Mouse (Mus musculus) ovary, postnatal 10 days (tissue): Measurements from ENCODE around the gene Tprg.

Source experiments
- DNase-seq: peaks from one replicate; pipeline ENCODE4 v3.0.0; 2022; ENCODE audit warnings: low spot score

The Tprg gene

DNA sequence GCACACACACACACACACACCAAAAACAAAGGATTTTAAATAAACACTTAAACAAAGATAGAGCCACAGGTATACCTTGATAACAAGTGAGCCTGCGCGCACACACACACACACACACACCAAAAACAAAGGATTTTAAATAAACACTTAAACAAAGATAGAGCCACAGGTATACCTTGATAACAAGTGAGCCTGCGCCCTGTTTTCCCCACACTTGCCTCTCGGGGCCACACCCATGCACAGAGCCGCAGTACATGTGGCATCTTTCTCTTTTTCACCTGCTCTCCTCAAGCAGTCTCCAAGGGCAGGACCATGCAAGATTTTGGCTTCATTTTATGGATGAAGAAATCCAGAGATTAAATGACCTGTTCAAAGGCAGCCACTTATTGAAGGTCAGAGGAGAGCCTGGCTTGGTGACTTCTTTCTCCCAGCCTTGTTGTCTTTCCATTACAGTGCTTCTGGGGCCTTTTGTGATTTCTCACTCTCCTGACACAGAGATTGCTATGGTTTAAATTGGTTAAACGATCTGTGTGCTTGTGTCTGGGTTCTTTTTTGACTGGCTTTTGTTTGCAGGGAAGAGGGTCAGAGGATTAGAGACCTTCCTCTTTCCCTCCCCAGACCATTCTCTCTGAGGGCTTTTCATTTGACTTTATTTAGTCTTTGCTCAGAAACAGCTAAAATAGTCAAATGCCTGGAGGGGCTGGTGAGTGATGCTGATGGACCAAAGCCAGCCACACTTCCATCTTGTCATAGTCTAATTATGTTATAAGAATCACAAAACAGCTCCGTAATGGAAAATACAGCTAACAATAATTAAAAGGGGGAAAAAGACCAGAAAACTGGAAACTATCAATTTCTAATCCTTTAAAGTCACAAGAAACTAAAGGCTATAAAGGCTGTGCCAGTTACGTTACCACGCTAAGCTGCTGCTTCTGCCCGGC lies 46.9 kb downstream of the Tprg start:
- DNase-seq, result no peak

DNA sequence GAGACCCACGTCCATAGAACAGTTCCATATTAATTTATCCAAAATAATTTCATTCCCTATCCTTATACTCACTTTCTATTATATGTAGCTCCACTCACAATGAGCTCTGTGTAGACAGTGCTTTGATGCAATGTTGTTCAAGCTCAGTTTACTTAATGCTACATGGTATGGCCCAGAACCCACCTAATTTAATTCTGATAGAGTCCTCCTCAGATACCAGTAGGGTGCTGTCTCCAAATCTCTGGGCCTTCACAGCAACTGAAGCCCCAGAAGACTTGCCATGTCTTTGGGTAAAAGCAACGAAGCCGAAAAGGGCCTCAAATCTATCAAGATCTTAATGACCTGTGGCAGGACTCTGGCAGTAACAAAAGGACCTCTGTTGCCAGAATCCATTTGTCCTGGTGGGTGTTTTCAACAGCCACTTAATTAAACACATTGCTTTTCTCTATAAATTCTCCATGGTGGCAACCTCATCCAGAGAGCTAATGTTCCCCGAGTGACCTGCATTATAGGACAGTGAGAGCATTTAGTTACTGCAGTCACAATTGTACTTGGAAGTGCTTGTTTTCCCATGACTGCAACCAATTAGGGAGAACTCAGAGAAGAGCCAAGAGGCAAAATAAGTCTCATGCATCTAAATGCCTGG lies 48.6 kb downstream of the Tprg start:
- no peak for DNase-seq

DNA sequence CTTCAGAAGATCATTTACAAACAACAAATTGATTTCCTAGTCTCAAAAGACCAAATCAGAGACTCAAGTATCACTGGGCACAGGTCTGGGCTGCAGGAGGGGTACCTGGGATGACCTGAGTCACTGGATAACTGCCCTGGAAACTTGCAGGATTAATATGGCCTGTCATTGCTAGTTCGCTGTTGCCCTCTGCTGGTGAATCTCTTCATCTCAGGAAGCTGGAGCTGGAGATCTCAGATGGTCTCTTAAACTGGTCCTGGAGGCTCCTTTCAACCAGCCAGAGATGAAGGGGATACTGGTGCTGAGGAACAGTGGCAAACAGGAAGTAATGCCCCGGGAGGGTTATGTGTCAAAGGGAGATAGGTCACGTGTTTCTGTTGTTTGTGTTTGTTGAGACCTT lies 63.0 kb downstream of the Tprg start:
- DNase-seq, result peak; percentile 24

DNA sequence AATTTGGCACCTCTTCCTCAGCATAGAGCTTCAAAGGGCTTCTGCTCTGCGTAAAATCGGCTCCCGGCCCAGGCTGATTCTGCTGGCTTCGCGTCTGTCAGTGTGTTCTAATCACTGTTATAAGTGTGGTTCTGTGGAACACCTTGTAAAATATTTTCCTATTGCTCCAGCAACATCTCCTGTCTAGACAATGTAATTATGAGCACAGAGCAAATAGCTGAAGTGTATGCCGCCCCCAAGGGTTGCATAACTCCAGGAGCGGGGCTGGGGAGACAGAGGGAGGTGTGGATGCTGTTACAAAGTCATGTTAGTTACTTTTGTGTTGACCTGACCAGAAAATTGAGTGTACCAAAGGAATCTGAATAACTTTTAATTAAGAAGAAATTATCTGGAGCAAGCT lies 81.2 kb downstream of the Tprg start:
- no peak for DNase-seq

DNA sequence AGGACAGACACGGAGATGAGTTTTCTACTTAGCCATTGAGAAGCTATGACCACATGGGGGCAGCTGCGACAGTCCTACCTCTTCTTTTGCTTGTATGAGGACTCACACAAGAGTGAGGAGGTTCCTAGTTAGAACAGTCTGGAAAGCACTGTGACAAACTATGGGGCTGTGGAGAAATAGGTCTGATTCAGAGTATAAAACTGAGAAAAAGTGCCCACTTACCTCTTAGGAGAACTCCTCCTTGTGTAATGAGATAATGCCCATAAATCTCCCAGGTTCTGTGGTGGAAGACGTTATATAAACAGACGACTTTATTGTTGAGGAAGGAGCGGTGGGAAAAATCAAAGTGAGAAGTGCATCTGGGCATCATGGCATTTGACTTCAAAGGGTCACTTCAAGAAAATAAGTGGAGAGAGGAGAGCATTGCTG lies 83.4 kb downstream of the Tprg start:
- DNase-seq, result no peak

DNA sequence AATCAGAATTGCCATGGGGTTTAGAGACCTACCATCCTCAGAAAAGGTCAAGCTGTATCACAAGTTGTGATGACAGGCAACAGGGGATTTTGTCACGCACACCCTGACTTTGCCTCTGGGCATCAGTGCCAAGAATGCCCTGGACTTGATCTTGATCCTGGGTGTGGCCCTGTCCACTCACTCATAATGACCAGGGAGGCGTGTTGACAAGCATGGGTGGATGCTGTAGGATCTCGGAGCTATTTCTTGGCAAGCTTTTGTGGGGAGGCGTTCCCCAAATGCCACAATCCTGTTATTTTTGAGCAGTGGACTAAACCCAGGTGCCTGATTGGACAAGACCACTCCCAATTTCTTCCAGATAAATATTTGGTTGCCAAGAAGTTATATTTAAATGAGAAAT lies 87.5 kb downstream of the Tprg start:
- DNase-seq, result no peak

DNA sequence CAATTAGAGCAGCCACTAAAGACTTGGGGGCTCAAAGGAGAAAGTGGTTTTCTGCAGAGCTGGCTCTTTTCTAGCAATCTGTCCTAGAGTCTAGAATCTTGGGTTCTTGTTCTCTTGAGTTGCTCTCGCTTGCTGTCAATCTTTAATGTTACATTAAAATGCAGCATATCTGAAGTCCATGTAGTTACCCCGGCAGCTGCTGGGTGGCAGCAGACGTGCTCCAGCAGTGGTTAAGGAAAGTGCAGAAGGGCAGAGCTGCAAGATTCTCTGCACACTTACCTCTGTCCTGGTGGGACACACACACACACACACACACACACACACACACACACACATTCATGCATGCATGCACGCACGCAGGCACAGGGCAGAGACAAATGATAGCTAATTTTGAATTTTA lies 88.2 kb downstream of the Tprg start:
- DNase-seq, result no peak

DNA sequence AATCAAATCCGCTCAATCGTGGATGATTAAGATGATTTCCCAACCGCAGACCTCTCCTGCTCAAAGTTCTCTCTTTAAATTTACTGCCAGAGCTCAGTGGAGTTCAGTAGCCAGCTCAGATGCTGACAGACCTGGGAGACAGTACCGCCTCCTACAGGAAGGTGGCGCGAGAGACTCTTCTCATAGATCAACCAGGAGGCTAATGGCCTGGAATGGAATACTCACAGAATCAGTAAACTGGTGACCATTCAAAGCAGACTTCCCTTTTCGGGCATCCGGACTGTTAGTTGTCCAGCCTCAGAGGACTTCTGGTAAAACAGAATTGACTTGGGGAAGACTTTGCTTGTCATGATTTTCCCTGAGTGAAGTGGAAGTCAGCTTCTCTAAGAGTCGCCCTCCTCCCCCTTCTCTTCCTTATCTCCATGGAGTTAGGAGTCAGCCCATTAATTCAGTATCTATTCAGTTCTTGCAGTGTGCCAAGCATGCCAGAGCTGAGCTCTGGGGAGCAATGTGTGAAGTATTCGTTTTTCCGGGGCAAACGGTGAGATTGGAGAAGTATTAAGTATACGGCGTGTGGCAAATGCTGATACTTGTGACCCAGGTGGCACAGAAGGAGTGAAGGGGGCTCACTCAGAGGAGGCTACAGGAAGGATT lies 90.2 kb downstream of the Tprg start:
- DNase-seq, result peak; percentile 62

DNA sequence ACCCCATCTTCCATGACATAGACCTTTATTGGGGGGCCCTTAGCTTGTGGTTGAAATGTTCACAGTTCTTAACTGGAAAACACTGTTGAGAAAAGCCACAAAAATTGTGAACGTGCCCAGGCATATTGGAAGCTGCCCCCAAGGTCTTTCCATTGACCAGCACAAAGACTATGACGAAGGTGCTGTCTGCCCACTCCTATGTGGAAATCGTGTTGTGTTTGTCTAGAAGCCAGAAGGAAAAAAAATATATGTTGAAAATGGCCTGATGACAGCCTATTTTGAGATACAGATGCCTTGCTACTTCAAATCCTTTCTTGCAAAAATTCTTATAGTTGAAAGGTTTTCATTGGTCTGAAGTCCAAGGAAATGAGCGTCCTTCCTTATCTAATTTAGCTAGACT lies 91.1 kb downstream of the Tprg start:
- no peak for DNase-seq

DNA sequence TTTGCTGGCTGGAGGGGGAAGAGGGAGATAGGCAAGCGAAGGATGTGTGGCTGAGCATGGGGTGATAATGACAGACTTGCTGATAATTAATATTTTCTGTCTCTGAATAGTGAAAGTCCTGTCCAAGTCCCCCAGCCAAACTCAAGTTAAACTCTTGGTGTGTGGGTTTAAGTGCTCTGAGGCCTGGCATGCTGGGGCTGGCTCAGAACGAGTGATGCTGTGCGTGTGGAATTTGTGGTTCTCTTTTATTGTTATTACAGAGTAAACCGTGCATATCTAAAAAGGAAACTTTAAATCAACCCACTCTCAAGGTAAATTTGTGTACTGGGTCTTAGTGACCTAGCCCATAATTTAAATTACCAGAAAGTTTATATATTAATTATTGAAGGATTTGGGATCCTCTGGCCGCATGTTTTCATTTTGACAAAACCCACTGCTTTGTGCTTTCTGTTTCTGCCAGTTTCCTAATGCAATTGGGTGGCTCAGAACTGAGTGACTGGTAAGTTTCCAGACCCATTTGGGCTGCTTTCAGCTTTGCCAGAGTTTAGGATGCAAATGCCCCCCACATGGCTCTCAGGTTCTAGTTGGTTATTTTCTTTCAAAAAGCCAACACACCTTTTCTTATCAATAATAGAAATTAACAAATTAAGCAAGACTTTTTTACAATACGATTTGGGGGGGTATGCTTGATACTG lies 99.0 kb downstream of the Tprg start:
- DNase-seq, result no peak

DNA sequence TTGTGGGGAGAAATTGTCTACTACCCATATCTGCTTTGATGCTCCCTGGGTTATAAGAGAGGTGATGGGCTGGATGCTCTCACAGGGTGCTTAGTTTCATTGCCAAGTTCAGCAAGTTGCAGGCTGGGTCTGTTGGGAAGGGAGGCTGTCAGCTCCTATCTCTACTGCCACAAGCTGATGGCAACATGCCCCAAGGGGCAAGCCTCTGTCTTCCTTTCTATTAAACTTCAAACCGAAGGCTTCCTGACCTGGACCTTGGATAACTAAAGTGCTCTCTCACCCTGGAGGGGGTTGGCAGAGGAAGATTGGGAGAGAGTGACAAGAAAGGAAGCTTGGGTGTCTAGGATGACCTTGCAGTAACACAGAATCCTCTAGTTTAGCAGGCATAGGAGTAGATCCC lies 108.1 kb downstream of the Tprg start:
- DNase-seq, result no peak

DNA sequence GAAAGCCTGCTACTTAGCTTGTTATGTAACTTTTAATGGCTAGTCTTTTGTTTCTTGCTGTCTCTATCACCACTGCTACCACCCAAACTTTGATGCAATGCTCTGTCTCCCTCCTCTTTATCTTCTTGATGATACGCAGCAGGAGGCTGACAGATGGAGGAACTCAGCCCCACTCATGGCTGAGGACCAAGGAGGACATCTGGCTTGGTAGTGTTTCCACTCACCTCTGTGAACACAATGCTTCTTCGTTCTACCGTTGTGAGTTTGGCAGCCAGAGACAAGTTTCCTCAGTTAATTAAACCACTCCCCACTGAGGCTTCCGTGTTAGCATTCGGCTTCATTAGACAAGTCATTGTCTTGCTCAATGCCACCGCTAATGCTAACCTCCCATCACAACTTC lies 117.5 kb downstream of the Tprg start:
- no peak for DNase-seq

DNA sequence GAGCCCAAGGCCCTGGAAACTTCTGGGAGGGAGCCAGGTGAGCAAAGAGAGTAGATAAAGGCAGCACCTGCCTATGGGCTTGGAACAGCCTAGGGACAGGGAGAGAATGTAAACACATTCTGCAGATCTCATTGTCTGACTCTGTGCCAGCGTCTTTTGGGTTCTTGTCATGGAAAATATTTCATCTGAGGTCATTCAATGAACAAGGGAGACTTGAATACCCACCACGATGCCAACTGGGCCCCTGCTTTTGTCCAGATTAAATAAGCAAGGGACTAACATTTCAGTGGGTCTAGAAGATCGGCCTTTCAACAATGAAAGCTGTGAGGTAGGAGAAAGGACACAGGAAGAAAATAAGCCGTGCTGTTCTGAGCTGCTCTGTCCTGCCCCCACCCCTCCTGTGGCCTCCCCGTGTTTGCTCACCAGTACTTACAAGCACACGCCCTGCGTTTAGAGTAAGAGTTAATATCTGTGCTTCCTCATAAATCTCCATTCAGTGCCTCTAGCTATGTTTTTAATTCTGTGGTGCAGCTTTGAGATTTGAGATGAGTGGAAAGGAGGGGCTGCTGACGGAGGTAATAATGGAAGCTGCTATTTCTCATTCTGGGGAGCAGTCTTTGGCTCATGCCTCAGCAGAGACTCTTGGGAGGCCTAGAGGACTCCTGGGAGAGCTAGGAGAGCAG lies 120.7 kb downstream of the Tprg start:
- DNase-seq, result no peak

DNA sequence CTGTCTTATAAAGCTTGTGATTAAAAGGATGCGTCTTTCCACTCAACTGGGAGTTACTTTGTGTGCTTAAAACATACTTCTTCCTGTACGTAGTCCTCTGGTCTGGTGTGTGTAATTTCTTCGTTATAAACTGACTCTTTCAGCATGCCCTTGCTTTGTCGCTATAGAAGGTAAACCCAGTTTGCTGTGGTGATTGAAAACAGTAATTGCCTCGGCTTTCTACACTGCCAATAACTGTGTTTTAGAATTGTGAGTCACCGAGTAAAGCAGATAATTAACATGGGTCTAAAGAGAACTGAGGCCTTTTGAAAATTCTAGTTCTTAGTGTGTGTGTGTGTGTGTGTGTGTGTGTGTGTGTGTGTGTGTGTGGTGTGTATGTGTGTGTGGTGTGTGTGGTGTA lies 121.4 kb downstream of the Tprg start:
- DNase-seq, result no peak

DNA sequence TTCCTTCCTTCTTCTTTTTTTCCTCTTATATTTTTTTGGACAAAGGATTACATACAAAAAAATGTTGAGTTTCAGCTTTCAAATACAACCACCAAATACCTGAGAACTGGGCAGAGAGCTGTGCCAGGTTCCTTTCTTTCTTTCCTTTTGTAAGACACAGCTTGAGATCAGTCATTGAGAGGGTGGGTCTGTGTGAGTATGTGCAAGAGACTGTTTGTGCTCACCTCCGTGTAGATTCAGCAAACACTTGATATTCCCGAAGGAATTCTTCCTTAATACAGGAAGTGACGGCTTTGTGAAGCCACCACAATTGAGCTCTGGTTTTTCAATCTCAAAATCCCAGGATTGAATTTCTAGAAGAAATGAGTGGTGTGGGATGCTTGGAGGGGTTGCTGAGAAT lies 124.7 kb downstream of the Tprg start:
- DNase-seq, result no peak

DNA sequence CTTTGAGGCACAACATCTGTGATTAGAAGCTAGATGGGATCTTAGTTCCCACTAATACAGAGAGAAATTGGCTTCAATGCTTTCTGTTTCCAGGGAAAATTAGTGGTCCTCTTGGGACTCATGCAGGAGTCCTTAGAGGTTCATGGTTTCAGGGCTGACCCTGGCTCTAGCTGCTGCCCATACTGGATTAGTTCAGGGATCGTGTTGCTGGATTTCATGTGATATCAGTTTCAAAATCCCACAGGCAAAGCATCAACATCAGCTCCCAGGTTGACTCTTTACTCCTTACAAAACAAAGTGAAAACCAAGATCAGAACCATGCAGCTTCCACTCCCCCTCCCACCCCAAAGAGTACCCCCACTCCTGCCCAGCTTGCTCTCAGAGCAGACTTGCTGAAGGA lies 127.3 kb downstream of the Tprg start:
- no peak for DNase-seq

DNA sequence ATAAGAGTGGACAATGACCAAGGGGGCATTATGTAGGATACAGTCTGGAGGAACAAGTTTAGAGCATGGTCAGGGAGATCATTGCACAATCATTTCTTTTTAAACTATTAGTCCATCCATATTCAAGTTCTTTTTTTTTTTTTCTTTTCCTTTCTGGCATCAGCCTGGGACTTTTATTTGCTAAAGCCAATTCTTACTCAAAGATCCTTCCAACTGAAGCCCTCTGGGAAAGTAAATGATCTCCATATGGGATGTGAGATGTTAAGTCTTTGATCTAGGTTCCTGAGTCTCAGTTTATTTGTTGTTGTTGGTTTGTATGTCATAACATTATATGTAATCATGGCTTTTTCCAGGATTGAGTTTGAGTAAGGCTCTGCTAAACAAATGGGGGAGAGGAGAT lies 128.6 kb downstream of the Tprg start:
- DNase-seq, result no peak

DNA sequence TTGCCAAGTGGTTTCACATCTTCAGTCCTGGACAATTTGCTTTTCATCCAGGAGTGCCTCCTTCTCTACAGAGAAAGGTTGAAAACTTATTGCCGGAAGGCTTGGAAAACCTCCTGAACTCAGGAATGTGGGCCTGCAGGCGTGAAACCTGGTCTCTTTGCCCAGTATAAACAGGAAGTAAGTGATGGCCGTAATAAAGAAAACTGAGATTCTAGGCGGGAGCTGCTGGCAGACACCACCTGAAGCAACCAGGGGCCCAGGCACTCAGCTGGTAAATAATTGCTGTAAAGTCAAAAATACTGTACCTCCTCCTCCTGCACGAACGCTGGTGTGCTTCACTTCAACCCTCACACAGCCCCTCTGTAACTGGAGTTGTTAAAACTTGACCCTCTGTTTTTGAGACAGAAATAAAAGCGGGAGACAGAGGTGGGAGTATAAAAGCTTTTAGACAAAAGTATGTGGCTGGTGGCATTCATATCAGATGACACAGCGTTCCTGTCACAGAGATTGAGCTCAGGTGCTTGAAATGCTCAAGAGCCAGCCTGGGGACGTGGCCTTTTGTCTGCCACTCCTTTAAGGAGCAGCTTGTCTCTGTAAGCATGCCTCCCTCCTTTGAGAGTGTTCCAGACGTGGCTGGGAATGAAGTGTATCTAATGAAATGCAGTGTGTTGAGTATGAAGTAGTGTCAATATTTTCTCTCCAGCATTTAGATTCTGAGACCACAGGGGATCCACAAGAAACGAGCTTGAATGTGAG lies 131.4 kb downstream of the Tprg start:
- DNase-seq, result no peak

DNA sequence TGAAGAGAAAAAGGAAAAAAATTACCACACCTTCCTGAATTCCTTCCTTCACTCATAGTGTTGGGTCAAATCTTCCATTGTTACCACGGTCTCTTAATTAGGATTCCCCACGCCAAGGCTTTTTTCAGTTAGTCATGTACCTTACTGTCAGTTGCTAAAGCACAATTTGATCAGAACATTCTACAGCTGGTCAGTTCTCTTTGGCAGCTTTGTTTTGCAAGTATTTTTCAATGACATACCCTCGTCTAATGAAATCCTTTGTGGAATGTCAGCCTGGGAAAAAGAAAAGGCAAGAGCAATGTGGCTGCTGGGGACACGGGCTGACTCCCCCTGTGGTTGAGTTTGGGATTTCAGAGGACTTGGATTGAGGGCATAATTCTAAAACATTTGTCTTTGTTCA lies 136.4 kb downstream of the Tprg start:
- no peak for DNase-seq

DNA sequence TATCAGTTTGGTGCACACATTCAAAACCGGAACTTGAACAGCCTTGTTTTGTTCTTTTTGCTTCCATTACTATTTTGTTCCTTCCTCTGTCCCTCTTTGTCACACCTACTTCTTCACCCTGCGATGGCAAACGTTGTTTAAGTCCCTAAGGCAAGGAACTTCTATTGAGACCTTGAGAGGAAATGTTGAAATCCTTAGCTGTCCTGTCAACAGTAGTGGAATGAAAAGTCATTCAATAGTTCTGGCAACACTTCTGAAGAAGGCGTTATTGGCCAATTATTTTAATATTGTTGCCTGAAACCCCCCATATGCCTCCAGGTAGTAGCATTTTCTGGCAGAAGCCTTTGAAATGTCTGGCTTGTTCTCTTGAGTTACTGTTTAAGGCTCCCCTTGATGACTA lies 137.4 kb downstream of the Tprg start:
- DNase-seq, result no peak

DNA sequence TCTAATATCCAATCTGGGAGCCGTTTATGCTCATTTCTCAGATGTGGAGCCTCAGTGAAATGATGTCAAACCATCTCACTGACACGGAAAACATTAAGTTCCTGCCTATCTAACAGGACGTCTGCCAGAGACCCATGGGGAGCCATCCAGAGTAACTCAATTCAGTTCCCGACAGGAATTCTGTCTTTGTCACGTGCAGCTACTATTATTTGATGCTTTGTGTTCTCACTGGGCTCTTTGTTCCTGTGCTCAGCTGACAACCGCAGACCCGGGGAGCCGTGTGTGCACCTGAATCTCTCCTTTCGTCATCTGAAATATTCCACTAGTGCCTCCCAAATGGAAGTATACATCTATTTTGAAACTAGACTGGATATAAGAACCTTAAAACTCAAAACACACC lies 138.3 kb downstream of the Tprg start:
- DNase-seq, result no peak
